ENCODE assay signal across 8 mouse cellular contexts in the genomic region with DNA sequence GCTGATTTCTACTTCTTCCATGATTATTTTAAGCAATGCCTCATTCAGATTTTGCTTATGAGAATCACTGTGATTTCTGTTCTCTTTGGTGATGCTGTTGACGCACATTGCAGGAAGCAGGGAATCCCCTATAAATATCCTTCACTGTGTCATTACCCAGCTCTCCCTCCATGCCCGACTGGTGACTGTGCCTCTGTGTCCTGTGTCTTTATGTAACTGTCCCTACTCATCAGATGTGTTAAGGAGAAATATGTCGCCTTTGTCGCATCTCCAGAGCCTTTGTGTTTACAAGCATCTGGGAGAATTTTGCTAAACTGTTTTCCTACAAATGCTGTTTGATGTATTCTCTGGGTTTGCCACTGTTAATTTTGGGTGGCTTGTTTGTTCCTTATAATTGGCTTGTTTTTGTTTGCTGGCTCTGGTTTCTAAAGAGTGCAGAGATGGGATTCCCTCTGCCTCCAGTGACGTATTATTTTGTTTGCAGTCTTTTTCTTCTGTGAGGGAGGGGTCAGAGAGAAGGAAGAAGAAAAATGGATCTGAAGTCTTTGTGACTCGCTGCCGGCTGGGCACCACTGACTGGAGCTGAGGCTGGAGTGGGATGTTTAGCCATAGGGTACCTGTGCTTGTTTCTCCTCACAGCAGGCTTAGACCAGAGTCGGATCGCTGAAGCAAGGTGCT. TPM values are rescaled to one million over a fixed set of nuclear protein-coding genes. Genes with fewer than 3 reads are reported as not detected.
DNase-seq lines count a peak whose midpoint lies in the region; ATAC-seq lines count a peak whose summit lies in the region.
"Had no signal": no experiment of that assay in that cellular context is flagged by ENCODE, and none has a peak within 500 bp of the region (broad histone marks: within the 10 kb centered on the region; RNA-seq: fewer than 3 reads in every experiment).

No protein-coding gene starts in this region.

- no peak for ATAC-seq in forebrain, embryonic 11.5 days (replicated peaks; ENCODE audit: low FRiP score)
- no peak for ATAC-seq in megakaryocyte, adult 5-6 weeks (ENCODE audit: poor library complexity, severe bottlenecking)

- DNase-seq in A20 (ENCODE audit: low read depth, low spot score) (peak; percentile 25), MN1 (ENCODE audit: low spot score) (peak; percentile 56)
- no peak for DNase-seq in forebrain, embryonic 11.5 days (ENCODE audit: low spot score)
- DNase-seq in layer of hippocampus, adult 18-20 months (ENCODE audit: low spot score in 2 of 2): peak; percentile 28 to 60
- peak; percentile 38 for DNase-seq in retina, embryonic 14.5 days (ENCODE audit: low spot score)
- no peak for DNase-seq in urinary bladder, postnatal 14 days (ENCODE audit: low spot score)

- 0 out of 2 replicates have a peak overlapping the region, but pooled peaks have one; percentile 38 for H3K27ac ChIP-seq in forebrain, embryonic 11.5 days (ENCODE audit: low read depth, low read length)
- H3K27ac ChIP-seq: limb, embryonic 13.5 days had no signal

- peak overlapping the region; percentile 26; the same call in 1 of the 2 replicates for H3K4me2 ChIP-seq in forebrain, embryonic 11.5 days (ENCODE audit: low read depth, low read length, severe bottlenecking)
- H3K4me2 ChIP-seq: limb, embryonic 13.5 days had no signal

- 7% methylated on average over 9 of the region's 9 CpGs for WGBS in forebrain, embryonic 11.5 days

- H3K9me3 ChIP-seq in forebrain, embryonic 11.5 days (ENCODE audit: control insufficient read depth, low read length): no peaks in the 10 kb centered on the region
- H3K9me3 ChIP-seq: limb, embryonic 13.5 days had no signal

- H3K4me1 ChIP-seq in forebrain, embryonic 11.5 days (replicated peaks; ENCODE audit: control insufficient read depth, insufficient read depth, low read length): peaks cover 7% of the 10 kb centered on the region; the same call in 1 of the 2 replicates

- H3K4me3 ChIP-seq in forebrain, embryonic 11.5 days (ENCODE audit: low read depth, low read length): no peak overlapping the region
- H3K4me3 ChIP-seq: limb, embryonic 13.5 days had no signal

- no peak overlapping the region for H3K9ac ChIP-seq in forebrain, embryonic 11.5 days (ENCODE audit: low read length)
- H3K9ac ChIP-seq: limb, embryonic 13.5 days had no signal

- no peaks in the 10 kb centered on the region for H3K27me3 ChIP-seq in forebrain, embryonic 11.5 days (ENCODE audit: control insufficient read depth, insufficient read depth, low read length)
- H3K27me3 ChIP-seq: limb, embryonic 13.5 days had no signal

- no peaks in the 10 kb centered on the region for H3K36me3 ChIP-seq in forebrain, embryonic 11.5 days (ENCODE audit: control insufficient read depth, insufficient read depth, low read length)
- H3K36me3 ChIP-seq: limb, embryonic 13.5 days had no signal

RNA-seq across cellular contexts. Expression of a gene that starts 40.7 kb away (rescaled TPM):
- polyA plus RNA-seq in forebrain, embryonic 11.5 days (2014; fragmentation: Nextera tagmentation; extraction: Ambion mirVana): 34.7 and 44.6 TPM in 2 replicates
- total RNA-seq in layer of hippocampus, adult 18-20 months (2021): 100 to 1,000 TPM; 164 to 167 TPM
- 87.2 and 101 TPM in 2 replicates for total RNA-seq in megakaryocyte, adult 5-6 weeks (2015)
- 30.6 and 41.3 TPM in 2 replicates for total RNA-seq in megakaryocyte, adult 5-6 weeks (2017)

RNA-seq across cellular contexts. Expression of a gene that starts 50.6 kb away (rescaled TPM):
- polyA plus RNA-seq in forebrain, embryonic 11.5 days (2014; fragmentation: Nextera tagmentation; extraction: Ambion mirVana): not detected in 2 replicates
- not detected for total RNA-seq in layer of hippocampus, adult 18-20 months (2021)
- total RNA-seq in megakaryocyte, adult 5-6 weeks (2015): not detected in 2 replicates
- total RNA-seq in megakaryocyte, adult 5-6 weeks (2017): not detected in 2 replicates
- polyA plus RNA-seq: limb, embryonic 13.5 days had no signal

Comparison
In these comparisons a context has a peak if more than half of its experiments do, and no peak if none do; other contexts are left out.
1. DNase-seq: peak in A20 (single experiment), MN1 (single experiment), layer of hippocampus, adult 18-20 months (2 of 2) and retina, embryonic 14.5 days (single experiment); none in forebrain, embryonic 11.5 days (single experiment) and urinary bladder, postnatal 14 days (single experiment).